Mouse (Mus musculus) granulocyte monocyte progenitor cell, adult 5-6 weeks (primary cell): ENCODE data around the gene Syt16. TPM values are rescaled to one million over a fixed set of nuclear protein-coding genes. Genes with fewer than 3 reads are reported as not detected.

ENCODE experiments used
- ATAC-seq: replicated peaks from 2 replicates; pipeline ENCODE4 v1.8.0; 2016; ENCODE audit warnings: mild to moderate bottlenecking, moderate TSS enrichment, inconsistent platforms; ENCODE audit not compliant: poor library complexity, severe bottlenecking
- total RNA-seq, 2 experiments: library from RNA; stranded (forward) in 1 of 2; stranded (reverse) in 1 of 2; fragments of 200-712, 200-1000 nt in 1 of 2; fragments of >200 nt in 1 of 2; fragmentation: Nextera tagmentation in 1 of 2; gene quantifications; 2 replicates each; pipeline ENCODE4 v1.2.3; 2014 to 2017

Gene Syt16
- total RNA-seq, 2 experiments from 2014 or later: not detected

DNA sequence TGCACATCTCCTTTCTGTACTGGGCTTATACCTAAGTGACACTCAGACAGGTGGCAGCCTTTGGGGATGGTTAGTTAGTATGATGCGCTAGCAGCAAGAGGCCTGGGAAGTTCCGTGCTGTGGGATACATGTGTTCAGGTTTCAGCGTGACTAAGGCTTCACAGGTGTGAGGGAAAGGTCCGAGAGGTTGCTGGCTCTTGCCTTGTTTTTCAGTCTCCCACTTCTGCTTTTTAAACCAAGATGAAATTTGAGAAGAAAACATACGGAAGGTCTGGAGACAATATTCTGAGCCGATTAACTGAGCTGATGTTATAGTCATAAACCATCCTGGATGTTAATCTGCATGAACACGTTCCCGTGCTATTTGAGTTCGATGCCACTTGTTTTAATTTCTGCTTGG is 5.0 kb downstream of the Syt16 start:
- no peak for ATAC-seq

DNA sequence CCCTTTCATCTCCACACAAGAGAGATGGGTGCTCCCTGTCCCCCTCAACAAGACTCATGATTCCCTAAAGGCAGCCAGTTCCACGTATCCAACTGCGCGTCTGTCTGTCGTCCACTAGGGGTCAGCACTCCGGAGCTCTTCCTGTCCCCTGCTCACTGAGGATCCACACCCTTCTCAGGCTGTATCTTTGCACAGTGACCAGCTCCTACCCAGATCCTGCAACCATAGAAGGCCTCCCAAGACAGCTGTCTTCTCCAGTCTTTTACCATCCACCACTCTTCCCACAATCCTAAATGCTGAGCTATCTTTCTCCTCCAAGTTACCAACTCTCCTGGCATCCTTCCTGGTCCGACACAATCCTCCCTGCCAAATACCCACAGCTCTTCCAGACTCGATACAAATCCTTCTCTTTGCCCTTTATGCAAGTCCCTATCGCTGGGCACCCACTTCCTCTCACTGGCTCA is 12.0 kb downstream of the Syt16 start:
- ATAC-seq: peak; percentile 89

DNA sequence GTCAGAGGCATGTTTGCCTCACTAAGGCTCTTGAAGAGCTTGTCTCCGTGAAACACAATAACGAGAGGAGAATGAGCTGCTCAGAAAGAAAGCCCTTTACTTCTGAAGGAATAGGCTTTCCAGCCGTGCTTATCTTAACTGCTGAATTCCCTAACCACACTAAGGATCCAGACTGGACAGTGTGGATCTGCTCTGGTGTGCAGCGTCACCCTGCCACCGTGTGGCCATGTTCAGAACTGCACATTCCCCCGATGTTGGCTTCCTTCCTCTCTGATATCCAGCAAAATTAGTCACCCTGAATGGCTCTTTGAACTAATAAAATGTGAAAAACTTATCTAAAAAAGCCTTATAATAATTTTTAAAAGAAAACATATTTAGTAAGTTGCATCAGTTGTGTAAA is 16.3 kb downstream of the Syt16 start:
- ATAC-seq: peak; percentile 85

DNA sequence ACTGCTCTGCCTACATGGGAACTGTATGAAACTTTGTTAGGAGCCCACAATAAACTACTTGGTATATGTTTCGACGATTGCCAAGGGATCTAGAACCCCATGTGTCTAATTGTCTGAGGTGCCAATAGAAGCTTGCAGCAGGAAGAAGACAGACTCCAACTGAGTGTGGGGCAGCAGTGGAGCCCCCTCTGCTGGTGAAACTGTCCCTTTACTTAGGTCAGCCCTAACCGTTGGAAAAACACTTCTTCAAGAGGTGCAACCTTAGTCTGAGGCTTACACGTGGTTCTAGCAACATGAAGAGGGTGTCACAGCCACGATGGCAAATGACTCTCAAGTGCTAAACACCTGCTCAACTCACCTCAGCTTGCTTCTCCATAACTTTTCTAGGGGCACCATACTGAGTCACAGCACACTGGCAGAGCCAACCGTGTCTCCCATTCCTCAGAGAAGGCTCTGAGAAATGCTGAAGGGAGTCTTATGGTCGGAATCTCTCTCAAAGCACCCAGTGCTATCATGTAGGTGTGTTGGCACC is 17.3 kb downstream of the Syt16 start:
- ATAC-seq: peak; percentile 42

DNA sequence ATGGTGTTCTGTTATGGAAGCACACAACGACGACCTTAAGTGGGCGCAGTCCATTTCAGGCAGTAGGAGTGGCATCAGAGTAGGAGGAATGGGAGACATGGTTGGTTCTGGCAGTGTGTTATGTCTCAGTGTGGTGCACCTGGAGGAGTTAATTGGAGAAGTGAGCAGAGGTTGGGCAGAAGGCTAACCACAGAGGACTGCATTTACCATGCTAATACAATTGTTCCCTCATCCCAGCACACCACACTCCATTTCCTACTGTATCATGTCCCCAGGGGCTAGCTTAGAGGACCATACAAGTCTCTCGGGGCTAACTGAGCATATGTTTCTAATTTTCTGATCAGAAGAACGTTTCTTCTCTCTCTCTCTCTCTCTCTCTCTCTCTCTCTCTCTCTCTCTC is 18.0 kb downstream of the Syt16 start:
- no peak for ATAC-seq

DNA sequence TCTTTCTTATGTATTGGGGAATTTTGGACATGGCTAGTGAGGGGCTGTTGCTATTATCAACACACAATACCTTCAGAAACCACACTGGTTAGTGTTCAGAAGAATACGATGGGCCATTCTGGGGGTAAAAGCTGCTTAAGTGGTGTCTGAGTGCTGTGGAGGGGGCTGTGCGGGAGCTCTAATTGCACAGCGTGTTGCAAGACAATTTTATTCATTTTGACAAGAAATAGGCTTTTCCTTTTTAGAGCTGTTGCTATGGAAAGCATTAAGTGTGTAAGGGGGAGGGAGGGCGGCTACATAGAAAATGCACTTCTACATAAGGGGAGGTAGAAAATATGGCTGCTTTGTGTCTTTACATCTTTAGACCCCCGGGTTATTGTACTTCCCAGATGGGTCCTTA is 25.8 kb downstream of the Syt16 start:
- ATAC-seq: no peak

DNA sequence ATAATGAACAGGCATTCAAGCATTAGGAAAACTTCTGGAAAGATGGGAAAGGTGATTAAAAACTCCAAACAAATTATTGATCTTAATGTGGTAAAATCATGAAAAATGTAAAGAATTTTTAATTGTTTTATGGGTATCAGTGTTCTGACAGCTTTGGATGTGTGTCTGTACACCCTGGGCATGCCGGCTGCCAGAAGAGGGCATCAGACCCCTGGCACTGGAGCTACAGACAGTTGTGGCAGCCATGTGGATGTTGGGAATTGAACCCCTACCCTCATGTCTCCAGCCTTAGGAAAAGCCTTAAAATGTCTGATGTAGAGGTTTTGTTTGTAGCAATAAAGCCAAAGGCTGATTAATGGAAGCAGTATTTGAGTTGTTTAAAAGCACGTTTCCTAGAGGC is 27.5 kb downstream of the Syt16 start:
- ATAC-seq: no peak

DNA sequence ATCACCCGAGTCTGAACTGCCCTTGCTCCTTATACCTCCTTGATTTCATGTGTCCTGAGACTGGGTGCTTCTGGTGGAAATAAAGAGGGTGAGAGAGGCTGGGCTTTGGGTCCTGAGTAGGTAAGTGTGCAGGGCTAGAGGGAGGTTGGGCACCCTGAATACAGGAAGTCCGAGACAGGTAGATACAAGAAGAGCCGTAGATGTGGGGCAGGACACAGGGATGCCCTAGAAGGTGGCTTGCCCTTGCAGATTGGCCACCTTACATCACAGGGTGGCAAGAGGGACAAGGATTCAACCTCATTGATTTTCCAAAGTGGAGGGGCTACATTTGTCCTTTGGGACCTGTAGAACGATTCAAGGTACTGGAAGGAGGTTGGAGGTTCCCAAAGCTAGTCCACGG is 45.8 kb downstream of the Syt16 start:
- no peak for ATAC-seq

DNA sequence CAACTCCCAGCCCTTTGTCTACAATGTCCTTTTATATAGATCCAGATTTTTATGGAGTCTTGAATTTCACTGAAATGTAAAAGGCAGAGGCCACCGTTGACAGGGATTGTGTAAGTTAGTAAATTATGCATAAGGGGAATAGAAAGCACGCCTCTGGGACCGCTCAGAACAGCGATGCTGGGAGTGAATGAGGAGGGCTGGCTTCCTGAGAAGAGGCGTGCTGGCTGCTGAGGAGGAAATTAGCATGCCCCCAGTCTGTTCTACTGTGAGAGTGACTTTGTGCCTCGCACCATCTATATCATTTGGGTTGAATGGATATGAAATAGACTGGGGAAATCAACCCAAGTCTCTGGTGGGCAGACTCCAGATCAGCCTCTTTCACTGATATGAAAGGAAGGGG is 46.3 kb downstream of the Syt16 start:
- peak; percentile 66 for ATAC-seq

DNA sequence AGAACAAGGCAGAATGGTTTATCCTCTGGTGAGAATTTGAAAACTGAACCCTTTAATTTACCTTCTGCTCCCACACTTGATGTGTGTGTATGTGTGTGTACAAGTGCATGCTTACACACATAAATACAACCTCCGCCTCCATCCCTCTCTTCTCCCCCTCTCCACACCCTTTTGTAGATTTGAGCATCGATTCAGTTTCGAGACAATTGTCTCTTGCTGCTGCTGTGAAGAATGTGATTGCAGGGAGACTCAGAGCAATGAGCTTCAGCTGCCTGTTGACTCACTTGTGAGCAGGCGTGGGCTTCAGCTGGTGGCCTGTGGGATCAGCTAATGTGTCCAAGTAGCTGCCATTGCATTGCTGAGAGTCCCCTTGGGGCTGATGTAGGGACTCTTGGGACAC is 46.8 kb downstream of the Syt16 start:
- ATAC-seq: no peak

DNA sequence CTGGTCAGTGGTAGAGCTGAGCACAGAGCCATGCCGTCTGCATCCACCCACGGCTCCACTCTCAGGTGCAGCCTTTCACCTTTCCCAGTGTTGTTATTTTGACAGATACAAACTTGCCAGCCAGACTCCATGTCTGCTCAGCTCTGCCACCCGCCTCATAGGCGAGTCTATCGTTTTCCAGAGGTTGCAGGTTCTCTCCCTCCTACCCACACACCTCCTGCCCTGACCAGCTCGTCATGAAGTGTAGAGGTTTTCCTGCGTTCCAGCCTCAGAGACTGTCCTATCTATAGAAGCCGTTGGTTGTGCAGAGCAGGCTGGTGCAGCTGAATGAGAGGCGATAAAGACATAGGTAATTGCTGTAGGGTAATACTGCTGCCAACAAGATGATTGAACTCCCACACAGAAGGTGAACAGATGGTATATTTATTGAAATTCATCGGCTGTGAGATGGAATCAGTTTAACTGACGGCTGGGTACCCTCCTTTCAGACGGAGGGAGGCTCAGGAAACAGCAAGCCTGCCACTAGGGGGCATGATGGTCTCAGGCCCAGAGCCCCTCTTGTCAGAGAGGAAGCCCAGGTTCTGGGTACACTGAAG is 58.0 kb downstream of the Syt16 start:
- ATAC-seq: no peak

DNA sequence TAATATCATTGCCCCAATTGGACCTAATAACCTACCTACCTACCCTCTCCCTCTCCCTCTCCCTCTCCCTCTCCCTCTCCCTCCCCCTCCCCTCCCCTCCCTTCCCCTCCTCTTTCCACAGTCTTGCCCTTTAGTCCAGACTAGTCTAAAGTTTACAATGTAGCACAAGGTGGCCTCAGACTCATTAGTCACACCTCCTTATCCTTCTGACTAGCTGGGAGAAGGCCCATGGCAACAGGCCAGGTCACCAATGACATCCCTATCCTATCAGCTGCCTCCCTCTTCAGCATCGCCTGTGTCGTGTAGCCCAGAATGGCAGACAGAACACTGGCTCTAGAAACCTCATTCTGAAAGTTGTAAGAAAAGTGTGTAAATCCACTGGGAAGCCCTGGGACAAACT is 58.7 kb downstream of the Syt16 start:
- ATAC-seq: no peak

DNA sequence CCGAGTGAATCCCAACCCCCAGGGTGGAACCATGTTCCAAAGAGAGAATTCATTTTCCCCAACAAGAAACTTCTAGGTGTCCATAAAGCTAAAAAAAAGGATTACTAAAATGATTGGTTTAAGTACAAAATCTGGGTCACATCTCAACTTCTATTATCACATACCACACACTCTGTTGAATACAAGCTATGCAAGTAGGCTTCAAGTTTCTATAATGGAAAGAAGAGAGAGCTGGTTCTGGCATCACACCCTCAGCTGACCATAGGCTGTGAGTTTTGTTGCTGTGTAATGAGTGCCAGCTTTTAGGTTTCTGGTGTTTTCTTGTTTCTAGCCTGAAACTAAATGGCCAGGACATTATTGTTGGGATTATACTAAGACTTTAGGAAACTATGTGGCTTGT is 65.1 kb downstream of the Syt16 start:
- no peak for ATAC-seq

DNA sequence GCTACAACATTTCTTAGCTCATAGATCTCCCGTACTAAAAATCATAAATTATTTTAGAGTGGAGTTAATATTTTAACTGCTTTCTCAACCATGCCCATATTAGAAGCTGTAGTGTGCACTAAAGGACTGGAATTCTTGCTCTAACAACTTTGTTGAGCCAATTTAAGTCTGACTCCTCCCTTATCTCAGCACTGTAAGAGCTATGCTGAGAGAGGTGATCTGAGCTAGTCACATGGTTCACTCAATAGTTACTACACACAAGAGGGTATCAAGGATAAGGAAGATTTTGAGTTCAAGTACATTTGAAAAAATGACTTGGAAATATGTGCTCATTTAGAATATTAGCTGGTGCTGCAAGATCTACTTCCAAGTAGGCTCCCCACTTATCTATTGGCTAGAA is 71.5 kb downstream of the Syt16 start:
- no peak for ATAC-seq

DNA sequence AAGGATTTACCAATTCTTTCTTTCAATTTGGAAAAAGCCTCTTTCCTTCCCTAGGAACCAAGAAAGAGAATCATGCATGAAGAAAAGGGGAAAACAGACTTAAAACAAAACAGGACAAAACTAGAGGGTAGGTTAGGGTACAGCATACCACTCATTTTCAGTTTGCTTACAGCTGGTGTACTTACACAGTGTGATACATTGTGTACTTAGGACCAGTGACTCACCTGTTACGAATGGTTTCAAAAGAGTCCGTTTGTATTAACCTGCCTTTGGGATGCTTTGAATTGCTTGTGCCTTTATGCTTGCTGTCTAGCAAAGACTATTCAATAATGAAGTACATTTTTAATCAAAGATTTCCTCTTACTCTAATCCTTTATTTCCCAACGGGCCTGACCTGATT is 78.1 kb downstream of the Syt16 start:
- ATAC-seq: no peak

DNA sequence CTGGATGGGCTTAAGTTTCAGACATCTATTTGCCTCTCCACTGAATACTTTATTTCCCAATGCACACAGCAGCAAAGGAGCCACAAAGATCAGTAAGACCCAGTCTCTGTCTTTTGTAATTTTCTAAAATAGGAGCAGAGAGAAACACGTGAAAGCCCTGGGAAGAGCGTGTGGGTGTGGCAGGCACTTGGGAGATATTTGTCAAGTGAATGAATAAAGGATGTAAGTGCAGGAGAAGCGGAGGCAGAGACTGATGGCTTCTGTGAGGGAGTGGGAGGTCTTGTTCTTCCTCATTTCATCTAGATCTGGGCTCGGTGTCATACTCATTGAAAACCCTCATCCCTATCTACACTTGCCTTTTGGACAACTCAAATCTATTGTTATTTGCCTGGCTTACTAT is 78.6 kb downstream of the Syt16 start:
- ATAC-seq: no peak

DNA sequence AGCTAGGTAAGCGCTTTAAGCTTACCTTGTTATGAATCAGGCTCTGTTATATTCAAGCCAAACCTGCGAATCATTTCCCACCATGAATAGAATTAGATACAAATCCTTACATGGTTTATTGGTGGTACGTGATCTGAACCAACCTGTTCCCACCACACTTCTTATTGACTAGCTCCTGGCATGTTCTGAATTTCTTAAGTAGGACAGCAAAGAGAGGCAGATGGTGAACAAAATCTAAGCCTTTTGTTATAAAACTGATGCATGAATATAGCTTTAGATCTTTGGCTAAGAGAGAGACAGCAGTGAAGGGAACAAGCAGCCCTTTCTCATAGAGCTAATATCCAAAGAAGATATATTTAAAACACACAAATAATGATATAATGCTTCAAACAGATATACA is 83.7 kb downstream of the Syt16 start:
- no peak for ATAC-seq

DNA sequence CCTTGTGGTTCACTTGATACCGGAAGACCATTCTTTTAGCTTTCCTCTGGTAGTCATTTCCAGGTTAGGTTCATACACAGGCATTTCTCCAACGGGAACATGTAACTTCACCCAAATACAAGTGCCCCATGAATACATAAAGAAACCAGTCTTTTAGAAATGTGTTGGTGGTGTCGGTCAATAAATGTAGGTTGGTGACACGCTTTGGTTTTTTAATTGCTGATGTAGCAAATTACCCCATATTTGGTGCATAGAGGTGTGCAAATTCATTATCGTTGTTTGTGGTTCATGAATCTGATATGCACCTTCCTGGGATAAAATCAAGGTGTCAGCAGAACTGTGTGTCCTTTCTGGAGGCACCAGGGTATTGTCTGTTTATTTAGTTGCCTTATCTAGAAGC is 86.9 kb downstream of the Syt16 start:
- no peak for ATAC-seq

DNA sequence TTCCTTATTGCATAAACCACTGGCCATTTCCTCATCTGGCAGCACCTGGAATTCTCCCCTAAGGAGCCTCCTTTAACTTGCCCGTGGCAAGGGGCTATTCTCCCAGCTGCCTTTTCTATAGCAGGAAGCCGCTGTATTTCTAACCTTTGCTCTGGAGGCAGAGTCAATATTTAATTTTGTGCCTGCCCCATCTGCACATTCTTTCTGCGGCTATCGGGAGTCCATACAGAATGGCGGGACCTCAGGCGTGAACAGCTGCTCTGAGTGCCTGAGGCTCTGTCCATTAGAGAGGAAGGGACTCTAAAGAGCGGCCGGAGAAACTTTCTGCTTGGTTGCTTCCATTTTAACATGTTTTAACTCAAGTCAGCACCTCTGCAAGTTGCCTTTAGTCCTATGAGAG is 89.6 kb downstream of the Syt16 start:
- no peak for ATAC-seq

DNA sequence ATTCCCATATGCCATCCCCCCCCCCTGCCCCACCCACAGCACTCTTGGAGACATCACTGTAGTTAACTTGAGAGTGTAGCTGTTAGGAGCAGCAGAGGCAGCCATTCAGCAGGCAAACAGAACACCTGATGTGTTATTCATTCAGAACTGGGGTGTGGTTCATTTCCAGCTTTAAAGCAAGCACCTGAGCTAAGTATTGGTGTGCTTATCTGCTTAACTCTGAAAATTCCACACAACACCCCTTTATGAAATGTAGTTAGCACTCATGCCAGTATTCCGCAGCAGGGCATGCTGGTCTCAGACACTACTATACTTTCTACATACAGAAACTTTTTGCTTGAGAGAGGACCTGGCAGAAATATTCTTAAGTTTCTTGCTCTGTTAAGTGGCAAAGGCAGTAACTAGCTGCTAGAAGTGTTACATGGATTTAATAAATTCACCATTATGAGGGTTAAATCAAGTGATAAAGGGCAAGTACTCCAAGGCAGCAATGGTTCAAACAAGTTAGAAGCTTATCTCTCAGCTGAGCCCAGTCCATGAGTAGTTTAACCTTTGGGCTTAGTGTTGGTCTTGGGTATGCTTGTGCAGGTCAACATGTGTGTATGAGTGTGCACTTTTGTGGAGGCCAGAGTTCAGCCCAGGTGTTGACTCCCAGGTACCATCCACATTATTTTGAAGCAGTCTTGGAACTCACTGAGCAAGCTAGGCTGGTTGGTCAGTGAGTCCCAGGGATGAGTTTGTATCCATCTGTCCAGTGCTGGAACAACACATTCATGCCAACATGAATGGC is 92.1 kb downstream of the Syt16 start:
- ATAC-seq: no peak

DNA sequence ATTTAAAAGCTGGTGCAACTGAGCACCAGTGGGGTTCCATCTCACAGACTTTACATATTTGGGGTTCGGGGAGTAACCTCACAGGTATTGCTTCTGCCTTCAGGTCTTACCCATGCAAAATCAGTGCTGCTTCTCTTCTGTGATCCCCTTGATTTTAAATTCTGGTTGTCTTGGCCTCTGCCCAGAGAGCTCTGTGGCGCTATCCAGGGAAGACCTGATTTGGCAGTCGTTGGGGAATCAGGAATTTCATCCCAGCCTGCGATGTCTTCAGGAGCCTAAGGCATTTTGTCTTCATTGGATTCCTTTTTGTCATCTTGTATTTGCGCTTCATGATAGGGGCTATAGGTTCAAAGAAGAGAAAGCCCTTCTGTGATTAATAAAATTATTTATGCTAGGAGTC is 95.1 kb downstream of the Syt16 start:
- ATAC-seq: no peak

DNA sequence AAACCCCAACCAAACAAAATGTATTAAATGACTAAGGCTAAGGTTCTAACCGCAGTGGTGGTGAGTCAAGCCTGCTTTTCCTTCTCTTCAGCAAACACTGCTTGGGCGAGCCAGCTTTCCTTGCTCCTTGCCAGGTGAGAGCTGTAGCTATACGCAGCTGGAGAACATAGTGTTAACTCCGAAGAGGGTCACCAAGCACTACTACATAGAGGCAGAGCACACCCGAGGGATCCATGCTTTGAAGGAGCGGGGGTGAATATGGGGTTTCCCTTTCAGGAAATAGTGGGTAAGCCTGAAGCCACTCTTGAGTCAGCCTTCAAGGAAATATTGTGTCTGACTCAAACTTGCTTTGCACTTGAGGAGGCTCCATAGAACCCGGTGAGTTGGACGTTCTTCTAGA is 95.6 kb downstream of the Syt16 start:
- ATAC-seq: no peak
